Mouse (Mus musculus): ENCODE measurements around the gene Hmgb4.

Hmgb4 gene

DNA sequence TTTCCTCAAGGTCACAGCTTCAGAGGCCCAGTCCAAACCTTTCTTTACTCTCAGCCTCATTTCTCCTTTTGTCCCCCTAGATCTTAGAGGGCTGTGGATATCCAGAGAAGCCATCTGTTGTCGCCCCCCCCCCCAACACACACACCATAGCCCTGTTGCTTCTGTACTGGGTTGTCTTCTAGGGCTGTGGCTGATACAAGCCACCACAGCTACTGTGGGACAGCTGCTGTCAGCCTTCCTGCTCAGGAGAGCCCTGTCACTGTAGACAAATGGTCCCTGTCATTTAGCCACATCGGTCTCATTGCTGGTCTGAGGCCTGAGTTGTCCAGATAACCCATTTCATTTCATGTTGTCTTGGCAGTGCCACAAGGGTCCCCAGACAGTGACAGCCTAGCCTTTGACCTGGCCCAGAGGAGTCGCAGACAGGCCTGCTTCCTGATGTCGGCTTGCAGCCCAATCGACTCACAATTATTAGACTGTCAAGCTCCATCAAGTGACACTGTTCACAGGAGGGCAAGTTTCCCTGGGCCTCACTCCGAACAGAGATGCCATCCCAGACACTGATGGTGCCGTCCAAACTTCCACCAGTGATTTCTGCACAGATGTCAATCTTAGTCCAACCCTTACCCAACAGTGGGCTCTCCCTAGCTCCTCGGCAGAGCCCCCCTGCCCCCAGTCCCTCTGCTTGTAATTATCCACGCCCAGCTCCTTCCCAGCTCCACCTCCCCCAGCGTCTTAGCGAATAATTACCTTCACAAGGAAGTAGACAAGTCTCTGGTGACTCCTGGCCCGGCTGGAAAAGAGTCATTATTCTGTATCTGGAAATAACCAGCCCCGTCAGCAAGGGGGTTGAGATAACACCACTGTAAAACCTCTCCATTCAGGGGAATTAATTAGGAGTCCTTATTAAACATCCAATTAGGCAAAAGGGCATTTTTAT is 33.1 kb downstream of the Hmgb4 start:
- in situ Hi-C loops (cut with MboI; ENCODE audit: low sequenced_read_pairs) = no loop called here

DNA sequence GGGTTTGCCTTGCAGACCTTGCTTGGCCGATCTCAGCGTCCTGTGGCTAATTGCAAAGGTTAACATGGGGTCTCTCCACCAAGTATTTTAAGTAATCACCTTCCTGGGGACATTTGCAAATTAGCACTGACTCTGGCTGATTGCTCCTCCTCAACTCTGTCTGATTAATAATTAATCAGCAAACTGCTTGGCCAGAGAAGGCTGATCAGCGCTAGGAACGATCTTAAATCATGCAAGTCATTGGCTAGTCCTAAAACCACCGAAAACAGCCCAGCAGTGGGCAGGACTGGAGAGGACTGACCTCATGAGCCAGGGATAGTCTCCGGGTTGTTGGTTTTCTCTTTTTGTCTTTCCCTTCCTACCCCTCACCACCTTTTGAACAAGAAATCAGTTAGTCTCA is 36.3 kb downstream of the Hmgb4 start:
- in situ Hi-C loops (cut with MboI; ENCODE audit: low sequenced_read_pairs) = no loop called here

DNA sequence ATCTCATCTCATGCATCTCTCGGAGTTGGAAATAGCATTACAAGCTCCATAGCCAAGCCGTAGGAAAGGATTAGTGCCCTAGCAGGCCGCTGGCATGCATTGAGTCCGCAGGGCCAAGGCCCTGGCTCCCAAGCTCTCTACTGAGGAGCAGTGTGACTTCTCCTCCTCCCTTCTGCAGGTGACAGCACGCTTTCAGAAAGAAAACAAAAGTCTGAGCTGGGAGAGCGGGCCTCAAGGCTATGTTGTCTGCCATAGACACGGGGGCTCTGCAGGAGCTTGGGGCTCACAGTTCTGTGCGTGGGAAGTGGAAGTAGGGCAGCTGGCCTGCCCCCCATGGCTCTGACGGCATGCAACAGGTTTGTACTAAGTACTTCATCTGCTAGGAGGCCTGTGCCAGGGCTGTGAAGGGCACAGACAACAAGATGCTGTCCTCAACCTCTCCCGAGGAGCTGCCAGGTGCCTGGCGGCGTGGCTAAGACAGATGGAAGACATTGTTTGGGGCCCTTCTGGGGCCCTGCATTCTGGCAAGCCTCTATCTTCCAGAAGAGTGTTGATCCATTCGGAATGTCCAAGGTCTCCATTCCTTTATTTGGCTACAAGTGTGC is 42.7 kb downstream of the Hmgb4 start:
- in situ Hi-C loops (cut with MboI; ENCODE audit: low sequenced_read_pairs) = no loop called here
